Mouse (Mus musculus): ENCODE data around the gene 1700016H13Rik.
A peak's percentile ranks its signal among the peaks of the same experiment; 100 is the strongest.

The 1700016H13Rik gene

DNA sequence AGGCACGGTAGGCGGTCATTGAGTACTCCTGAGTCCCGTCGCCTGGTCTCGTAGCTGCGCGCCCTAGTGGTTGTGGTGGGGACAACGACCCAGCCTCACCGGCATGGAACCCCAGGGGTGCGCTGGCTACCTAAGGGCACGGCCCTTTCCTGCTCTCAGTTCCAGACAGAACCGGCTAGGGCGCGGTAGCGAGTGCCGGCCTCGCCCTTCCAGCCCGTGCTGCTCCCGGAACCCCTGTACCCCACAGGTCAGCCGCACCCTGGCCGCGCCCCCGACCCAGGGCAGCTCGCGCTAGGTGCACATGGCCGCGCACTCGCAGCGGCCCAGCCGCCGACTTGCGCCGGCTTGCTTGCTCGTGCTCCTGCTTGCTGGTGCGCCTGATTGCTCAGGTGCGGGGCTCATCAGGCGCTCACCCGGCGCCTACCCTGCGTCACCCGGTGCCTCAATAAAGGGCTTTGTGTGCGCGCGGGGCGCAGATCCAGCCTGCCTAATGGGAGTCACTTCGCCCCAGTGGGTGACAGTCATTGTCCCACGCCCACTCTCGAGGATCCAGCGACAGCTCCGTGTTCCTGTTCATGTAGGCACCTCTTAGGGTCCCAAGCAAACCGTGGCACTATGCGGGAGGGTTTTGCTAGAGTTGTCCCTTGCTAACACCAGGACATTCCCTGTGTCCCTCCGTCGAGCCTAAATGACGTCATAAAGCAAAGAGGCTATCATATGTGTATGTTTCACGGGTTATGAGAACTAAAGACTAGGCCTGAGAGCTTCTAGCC lies at the start of gene 1700016H13Rik:
Gene 1700016H13Rik (minus strand): TSS at position 665 of the 773 bp plus-strand sequence.
- peak; percentile 44 to 54 for DNase-seq (ENCODE audit: low spot score in 2 of 2)

DNA sequence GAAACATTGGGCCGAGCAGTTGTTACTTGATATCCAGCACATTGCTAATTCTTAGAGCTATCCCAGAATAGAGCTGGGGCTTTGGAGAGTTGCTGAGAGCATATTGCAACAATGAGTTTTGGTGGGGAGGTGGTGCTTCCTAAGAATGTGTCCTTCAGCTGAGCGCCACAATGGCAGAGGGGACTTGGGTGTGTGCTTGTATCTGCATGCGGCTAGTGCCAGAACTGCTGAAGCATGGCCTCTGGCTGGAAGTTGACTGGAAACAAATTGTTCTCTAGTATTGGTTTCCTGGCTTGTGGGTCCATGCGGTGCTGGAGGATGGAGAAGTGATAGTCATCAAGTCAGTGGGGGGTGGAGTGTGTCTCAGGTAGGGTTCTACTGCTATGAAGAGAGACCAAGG lies 49.5 kb upstream of the 1700016H13Rik start:
- no peak for DNase-seq (ENCODE audit: low spot score in 2 of 2)

DNA sequence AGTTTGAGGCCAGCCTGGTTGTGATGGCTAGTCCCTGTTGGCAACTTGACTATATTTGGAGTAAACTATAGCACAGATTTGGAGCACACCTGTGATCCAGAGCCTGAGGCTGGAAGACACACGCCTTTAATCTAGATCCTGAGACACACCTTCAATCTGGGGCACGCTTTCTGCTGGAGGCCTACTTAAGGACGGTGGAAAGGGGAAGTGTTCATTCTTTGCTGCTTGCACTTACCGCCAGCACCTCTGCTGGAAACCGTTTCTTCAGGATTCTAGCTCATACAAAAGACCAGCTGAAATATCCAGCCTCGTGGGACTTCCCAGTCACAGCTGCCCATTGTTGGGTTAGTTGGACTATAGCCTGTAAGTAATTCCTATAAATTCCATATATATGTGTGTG lies 46.7 kb upstream of the 1700016H13Rik start:
- DNase-seq (ENCODE audit: low spot score in 2 of 2) = no peak

DNA sequence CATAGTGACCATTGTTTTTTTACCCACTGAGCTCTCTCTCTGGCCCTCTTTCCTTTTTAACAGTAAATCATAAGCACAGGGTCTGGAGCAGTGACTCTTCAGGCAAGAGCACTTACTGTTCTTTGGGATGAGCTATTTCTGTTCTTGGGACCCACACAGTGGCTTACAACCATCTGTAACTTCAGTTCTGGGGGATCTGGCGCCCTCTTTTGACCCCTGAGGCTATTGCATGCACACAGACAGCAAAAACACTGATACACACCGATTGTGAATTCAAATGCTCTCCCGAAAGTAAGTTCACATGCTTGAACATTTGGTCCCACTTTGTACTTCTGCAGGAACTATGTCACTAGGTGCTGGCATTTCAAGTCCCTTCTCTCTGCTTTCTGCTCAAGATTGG lies 45.7 kb upstream of the 1700016H13Rik start:
- no peak for DNase-seq (ENCODE audit: low spot score in 2 of 2)

DNA sequence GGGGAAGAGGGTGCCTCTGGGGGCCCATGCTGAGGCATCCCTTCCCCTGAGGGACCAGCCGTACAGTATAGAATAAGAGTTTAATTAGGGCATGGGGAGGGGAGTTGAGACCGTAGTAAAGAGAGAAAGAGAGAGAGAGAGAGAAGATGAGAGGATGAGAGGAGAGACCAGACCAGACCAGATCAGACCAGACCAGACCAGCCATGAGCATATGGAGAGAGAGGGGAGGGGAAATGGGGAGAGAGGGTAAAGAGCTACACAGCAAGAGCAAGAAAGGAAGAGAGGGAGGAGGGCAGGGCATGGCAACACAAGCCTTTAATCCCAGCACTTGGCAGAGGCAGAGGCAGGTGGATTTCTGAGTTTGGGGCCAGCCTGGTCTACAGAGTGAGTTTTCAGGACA lies 44.9 kb upstream of the 1700016H13Rik start:
- no peak for DNase-seq (ENCODE audit: low spot score in 2 of 2)

DNA sequence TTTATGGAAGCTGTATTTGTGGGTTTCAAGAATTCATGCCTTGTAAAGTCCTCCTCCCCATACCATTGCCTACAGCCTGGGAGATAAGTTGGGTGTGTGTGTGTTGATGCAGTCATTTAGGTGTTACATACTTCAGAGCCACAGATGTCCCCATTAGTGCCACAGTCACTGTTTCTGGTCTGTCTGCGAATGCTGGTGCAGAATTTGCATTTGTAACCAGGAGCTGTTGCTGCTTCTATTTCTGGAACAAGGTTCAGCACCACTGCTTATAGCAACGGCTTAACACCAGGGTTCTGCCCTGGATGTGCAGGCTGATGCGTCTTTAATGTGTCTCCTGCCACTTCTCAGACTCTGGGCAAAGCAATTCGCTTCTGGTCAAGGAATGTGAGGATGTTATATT lies 43.7 kb upstream of the 1700016H13Rik start:
- DNase-seq (ENCODE audit: low spot score in 2 of 2) = no peak

DNA sequence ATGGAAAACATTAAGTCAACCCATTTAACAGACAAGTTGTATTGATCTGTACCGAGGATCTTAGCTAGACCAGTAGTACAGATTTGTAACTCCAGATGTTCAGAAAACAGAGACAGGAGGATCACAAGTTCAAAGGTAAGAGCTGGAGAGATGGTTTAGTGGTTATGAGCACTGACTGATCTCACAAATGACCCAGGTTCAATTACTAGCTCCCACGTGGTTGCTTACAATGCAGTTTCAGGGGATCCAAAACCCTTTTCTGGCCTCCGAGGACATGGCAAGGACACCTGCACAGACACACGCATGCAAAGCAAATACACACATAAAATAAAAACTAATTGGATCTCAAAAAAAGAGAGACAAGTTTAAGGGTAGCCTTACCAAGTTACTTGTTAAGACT lies 42.8 kb upstream of the 1700016H13Rik start:
- DNase-seq (ENCODE audit: low spot score in 2 of 2) = no peak

DNA sequence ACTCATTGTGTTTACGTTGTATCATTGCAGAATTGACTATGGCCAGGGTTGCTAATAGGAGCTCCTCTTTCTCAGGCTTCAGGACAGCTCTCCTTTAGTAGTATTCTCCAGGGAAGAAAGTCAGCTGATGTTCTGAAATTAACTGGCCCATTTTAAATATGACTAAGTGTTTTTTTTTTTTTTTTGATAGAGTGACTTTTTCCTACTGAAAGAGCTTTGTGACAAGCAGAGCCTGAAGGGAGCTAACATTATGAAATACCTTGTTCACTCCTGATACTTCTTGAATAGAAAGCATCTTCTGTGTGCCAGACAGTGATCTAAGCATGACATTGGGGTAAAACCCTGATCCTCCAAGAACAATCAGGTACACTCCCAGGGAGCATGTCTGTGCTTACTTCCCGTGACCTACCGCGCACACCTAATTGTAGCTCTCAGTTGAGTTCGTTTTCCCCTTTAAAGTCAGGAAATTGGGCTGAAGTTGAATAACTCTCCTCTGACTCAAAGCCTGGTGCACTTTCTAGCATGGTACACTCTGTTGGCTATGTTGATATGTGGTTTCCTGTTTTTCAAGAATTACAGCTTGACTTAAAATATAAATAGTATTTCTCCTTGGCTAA lies 42.2 kb upstream of the 1700016H13Rik start:
- no peak for DNase-seq (ENCODE audit: low spot score in 2 of 2)

DNA sequence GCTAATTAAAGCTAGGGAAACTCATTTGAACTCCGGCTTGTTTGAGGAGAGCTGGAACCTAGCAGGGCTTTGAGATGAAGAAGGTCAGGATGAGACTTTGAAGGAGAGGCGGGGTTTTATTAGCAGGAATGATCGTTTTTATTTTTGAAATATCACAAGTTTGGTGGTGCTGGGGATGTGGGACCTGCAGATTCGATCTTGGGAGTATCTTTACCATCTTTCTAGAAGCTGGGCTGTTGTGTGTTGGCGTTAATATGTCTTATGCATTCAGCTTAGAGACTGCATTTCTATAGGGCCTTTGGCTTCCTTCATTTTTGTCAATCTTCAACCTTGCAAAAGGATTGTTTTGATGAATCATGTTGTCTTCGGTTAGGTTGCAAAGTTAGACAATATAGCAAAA lies 38.3 kb upstream of the 1700016H13Rik start:
- no peak for DNase-seq (ENCODE audit: low spot score in 2 of 2)

DNA sequence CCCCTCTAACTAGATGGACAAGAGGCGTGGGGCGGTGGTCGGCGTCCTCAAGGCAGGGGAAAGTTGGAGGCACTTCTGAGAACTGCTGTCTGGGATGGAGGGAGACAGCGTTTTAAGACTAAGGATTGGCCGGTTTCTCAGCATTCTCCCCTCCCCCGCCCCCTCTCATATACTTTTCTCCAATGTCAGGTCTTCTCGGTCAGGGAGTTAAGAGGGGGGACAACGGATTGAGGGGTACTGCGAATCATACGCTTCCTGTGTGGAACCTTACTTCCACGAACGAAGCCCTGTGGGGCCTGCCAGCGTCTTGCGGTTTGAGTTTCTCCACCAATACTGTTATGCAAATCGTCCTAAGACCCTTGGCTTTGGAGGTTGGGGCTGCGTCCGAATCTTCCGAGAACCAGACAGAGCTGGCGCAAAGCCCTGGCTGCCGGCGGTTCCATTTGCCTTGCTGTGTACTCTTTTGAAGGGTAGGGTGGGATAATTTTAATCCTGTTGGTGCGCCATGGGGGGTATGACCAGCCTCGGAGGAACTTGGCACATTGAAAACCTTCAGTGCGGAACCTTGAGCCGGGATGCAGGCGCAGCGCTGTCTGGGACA lies 37.3 kb upstream of the 1700016H13Rik start:
- no peak for DNase-seq (ENCODE audit: low spot score in 2 of 2)

DNA sequence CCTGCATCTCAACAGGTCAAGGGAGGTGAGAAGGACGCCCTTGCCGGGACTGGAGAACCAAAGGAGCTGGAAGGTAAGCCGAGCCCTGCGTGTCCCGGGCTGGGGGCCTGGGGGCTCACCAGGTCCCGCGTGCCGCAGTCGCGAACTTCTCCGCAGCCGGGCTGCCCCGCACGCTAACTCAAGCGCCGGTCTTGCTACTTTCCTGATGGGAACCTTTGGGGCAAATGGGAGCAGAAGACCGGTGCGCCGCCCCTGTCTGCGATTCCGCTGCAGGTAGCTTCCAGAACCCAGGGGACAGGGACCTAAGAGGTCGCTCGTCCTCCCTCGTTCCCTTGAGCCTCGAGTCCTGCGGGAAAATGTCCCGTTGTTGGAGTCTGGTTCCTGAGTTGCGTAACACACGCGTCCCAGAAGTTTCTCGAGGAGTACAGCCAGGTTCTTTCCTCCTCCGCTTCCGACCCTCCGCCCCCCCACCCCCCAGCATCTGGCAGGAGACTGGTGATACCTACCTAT lies 36.8 kb upstream of the 1700016H13Rik start:
- no peak for DNase-seq (ENCODE audit: low spot score in 2 of 2)

DNA sequence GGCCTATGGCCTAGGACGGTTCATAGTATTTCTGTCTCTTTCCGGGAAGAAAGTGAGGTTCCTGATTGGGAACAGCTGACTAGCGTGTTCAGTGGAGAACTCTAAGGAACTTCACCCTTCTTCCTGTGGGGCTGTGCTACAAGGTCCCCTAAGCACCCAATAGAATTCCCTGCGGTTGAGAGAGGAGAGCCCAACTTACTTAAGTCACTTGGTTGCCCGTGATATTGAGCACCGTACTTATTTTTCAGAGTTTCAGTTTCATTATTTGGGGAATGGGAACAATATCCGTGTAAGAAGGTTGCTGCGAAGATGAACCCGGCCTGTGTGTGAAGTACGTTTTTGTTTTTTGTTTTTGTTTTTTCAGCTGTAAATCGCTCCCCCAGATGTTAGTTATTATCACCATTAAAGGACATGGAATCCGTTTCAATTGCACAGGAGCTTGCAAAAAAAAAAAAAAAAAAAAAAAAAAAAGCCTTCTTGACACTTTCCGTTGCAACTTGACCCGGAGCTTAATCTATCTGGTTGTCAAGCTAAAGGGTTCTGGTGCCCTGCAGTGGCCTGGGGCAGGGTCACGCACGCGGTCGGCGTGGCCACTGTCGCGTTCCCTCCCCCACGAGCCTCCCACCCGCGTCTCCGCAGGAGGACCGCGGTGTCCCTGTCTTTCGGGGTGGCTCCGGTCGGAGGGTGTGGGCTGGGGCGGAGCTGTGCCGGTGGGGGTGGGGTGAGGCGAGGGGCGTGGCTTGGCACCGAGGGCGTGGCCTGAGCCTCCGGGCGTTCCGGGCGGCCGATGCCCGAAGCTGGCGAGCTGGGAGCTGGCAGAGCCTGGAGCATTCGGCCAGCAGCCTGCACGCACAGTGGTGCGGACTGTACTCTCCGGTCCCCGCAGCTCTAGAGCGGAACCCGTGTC lies 36.1 kb upstream of the 1700016H13Rik start, which contains the start of gene Aff1:
Gene Aff1 (plus strand): TSS at position 751 of the 907 bp plus-strand sequence.
- DNase-seq (ENCODE audit: low spot score in 2 of 2) = peak; percentile 38 to 66

DNA sequence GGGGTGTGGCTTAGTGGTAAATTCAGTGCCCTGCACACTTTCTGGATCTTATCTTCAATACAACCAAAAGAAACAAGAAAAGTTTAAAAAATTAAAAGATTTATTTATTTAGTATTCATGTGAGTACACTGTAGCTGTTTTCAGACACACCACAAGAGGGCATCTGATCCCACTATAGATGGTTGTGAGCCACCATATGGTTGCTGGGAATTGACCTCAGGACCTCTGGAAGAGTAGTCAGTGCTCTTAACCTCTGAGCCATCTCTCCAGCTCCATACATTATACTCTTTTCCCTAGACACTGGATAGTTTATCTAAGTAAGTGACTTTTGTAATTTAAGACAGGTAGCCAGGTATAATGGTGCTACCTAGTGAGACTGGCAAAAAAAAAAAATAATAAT lies 35.4 kb upstream of the 1700016H13Rik start:
- DNase-seq (ENCODE audit: low spot score in 2 of 2) = no peak

DNA sequence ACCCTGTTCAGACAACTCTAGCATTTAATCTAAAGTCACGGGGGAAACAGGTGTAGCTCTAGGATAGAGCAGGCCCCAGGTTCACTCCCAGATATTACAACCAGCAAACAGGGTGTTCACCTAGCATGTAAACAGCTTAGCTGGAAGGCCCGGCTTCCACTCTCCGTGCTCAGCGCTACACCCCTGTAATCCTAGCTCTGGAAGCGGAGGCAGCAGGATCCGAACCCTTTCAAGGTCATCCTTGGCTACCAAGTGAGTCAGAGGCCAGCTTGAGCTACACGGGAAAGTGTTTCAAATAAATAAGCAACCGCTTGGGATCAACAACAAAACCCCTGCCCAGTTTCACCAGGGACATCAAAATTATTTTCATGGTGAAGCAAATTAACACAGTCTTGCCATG lies 34.4 kb upstream of the 1700016H13Rik start:
- no peak for DNase-seq (ENCODE audit: low spot score in 2 of 2)

DNA sequence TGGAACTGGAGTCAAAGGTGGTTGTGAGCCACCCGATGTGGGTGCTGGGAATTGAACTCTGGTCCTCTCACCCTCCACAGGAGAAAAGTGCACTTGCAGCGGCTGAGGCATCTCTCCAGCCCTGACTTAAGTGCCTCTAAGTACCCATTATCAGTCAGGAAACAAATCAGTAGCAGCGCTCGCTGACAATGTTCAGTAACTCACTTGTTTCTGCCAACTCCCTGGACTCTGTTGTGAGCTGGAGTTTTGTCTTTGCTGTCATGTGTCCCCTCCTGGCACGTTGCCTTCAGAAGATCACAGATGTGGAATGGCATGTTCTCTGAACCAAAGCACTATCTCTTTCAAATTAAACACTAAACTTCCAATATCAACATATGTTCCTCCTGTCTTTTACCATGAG lies 33.8 kb upstream of the 1700016H13Rik start:
- DNase-seq (ENCODE audit: low spot score in 2 of 2) = no peak

DNA sequence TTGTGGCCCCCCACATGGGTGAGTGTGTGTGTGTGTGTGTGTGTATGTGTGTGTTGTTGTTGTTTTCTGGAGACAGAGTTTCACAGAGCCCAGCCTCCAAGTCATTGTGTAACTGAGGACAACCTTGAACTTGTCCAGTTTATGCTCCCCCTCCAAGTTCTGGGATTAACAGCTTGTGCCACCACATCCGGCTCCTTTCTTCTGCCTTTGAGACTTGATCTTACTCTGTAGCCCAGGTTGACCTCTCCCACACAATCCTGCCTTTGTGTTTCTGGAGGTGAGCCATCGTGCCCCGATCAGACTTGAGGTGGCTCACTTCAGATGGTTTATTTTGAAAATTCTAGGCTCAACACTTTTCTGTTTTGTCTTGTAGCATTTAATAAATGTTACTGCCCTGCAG lies 26.0 kb upstream of the 1700016H13Rik start:
- DNase-seq (ENCODE audit: low spot score in 2 of 2) = no peak

DNA sequence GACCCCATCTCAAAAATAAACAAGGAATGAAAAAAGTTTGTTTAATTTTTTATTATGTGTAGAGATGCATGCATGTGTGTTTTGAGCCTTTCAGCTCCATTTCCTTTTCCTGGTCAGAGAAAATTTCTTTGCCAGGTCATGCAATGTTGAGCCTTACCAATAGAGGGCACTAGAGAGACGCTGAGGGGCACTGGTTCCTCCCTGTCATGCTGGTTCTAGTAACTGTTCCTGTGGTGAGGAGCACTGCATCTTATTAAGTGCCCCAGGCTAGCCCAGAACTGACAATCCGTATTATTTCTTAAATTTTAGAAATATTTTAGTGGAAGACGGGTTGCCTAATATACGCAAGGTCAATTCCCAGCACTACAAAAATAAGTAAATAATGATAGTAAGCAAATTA lies 24.6 kb upstream of the 1700016H13Rik start:
- DNase-seq (ENCODE audit: low spot score in 2 of 2) = peak; percentile 53 to 88

DNA sequence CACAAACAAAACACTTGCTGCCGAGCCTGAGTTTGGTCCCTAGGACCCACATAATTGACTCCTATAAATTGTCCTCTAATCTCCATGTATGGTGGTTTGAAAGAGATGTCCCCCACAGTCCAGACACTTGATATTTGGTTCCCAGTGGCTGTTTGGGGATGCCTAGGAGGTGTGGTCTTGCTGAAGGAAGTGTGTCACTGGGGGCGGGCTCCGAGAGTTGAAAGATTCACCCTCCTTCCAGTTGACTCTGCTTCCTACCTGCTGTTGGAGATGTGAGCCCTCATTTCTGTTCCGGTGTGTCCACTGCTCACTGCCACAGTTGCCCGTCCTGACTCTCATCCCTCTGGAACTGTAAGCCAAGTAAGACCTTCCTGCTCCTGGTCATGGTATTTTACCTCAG lies 23.2 kb upstream of the 1700016H13Rik start:
- no peak for DNase-seq (ENCODE audit: low spot score in 2 of 2)

DNA sequence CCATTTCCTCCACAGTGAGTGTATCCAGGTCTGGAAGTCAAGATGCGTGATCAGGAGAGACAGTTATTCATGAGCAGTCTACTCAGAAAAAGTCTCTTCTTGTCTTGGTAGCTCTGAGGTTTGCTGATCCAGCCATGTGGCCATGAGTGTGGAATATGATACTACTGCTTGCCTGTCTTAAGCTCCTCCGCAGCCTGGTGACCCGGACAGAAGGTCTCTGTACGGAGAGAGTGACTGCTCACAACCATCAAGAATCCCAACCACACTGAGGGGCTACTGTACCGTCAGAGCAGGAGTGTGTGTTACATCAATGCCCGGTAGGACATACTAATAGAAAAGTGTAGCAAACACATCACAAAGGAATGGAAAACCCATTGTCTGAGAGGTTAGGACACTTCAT lies 22.1 kb upstream of the 1700016H13Rik start:
- no peak for DNase-seq (ENCODE audit: low spot score in 2 of 2)

DNA sequence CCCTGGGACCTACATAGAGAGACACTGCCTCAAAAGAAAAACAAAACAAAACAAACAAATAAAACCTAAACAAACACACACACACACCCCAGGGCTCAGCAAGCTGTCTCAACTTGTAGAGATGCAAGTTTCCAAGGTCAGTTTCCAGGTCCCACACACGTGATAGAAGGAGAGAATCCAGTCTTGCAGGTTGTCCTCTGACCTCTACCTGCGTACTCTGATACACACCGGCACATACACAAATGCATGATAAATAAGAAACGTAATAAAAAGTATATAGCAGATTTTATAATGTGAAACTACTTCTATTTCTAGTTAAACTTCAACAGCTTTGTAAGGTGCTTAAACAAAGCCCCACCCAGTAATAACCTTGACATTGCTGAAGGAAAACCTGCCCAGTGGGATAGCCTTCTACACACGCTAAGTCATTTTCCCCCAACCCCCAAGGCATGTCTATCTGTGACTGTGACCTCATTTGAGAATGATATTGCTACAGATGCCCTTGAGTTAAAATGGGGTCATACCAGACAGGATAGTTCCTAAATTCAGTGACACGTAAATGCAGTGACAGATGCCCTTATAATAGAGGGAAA lies 20.6 kb upstream of the 1700016H13Rik start:
- DNase-seq (ENCODE audit: low spot score in 2 of 2) = no peak

DNA sequence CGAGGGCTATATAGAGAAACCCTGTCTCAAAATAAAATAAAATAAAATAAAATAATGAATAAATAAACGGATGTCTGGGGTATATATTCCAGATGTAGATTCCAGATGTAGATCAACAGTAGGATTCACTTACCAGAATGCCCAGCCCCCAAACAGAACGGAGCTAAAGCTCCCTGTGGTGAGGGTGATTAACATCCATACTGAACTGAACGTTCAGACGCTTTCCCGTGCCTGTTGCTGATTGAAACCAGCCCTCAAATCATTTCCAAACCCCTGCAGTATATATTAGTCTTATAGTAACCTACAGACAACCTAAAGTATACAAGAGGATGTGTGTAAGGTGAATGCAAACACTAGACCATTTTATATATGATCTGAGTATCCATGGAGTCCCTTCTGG lies 18.7 kb upstream of the 1700016H13Rik start:
- DNase-seq (ENCODE audit: low spot score in 2 of 2) = no peak

Data from right cerebral cortex, adult 2 months (tissue).